Mouse (Mus musculus) erythroblast, embryonic 14.5 days (primary cell): ENCODE measurements around the gene Fam120b.

Experiments used
- GATA1 ChIP-seq: IDR thresholded peaks from 2 replicates; pipeline ENCODE4 v1.6.1; 2012; ENCODE audit warnings: low read length, inconsistent platforms, mixed read lengths
- TAL1 ChIP-seq: IDR thresholded peaks from 3 replicates; pipeline ENCODE4 v1.6.1; 2012; ENCODE audit warnings: low read length, inconsistent platforms, mixed read lengths

- TF ChIP-seq GATA1 = no peak
- no peak for TF ChIP-seq TAL1
Observed at GRCm38 (mm10) chr17:15410861-15411260, 14.9 kb downstream of the Fam120b start.
